Mouse (Mus musculus): ENCODE measurements around the gene C1ql1. TPM values are rescaled to one million over a fixed set of nuclear protein-coding genes. Genes with fewer than 3 reads are reported as not detected.
A peak's percentile ranks its signal among the peaks of the same experiment; 100 is the strongest.

C1ql1 gene
- polyA plus RNA-seq, 1 experiment from 2014 or later: 3.7 TPM

GRCm38 (mm10) chr11:102956962-102957614, 10.6 kb upstream of the C1ql1 start:
- Histone ChIP-seq H3K4me2 (no peak overlapping the region), H3K4me3 (replicated peaks) (no peak overlapping the region), H3K9ac (no peak overlapping the region; the same call in 1 of the 2 replicates), H3K36me3 (replicated peaks) (no peaks in the 10 kb centered on the region), H3K9me3 (no peaks in the 10 kb centered on the region), H3K27ac (peak overlapping the region; percentile 21), H3K4me1 (peaks cover 37% of the 10 kb centered on the region), H3K27me3 (peaks cover 12% of the 10 kb centered on the region; the same call in 1 of the 2 replicates)
- WGBS: 65% methylated on average over 16 of the region's 16 CpGs
- no peak for ATAC-seq (ENCODE audit: low FRiP score)

- H3K36me3 ChIP-seq (replicated peaks): no peaks in the 10 kb centered on the region
- no peak overlapping the region for H3K4me3 ChIP-seq (replicated peaks)
- H3K27me3 ChIP-seq: peaks cover 49% of the 10 kb centered on the region
- no peaks in the 10 kb centered on the region for H3K9me3 ChIP-seq
- peaks cover 47% of the 10 kb centered on the region for H3K4me1 ChIP-seq
- no peak overlapping the region for H3K9ac ChIP-seq
- peak overlapping the region; percentile 13; the same call in 1 of the 2 replicates for H3K4me2 ChIP-seq
- 28% methylated on average over 6 of the region's 6 CpGs for WGBS
- peak overlapping the region; percentile 56 for H3K27ac ChIP-seq
- ATAC-seq (ENCODE audit: low FRiP score): peak; percentile 81
These were observed 6.4 kb upstream of the C1ql1 start for GRCm38 (mm10) chr11:102952922-102953321.

GRCm38 (mm10) chr11:102948043-102948961, 1.8 kb upstream of the C1ql1 start:
- Histone ChIP-seq H3K36me3 (replicated peaks) (no peaks in the 10 kb centered on the region), H3K27ac (peak overlapping the region; percentile 25; the same call in 1 of the 2 replicates), H3K9ac (peak overlapping the region; percentile 62), H3K4me1 (peaks cover 58% of the 10 kb centered on the region), H3K27me3 (peaks cover 90% of the 10 kb centered on the region), H3K4me2 (peak overlapping the region; percentile 75), H3K4me3 (replicated peaks) (peak overlapping the region; percentile 46), H3K9me3 (no peaks in the 10 kb centered on the region)
- ATAC-seq (ENCODE audit: low FRiP score): no peak
- WGBS: 1% methylated on average over 51 of the region's 51 CpGs

- Histone ChIP-seq H3K27me3 (peaks cover 93% of the 10 kb centered on the region), H3K4me2 (peak overlapping the region; percentile 56), H3K4me3 (replicated peaks) (peak overlapping the region; percentile 42), H3K9me3 (no peaks in the 10 kb centered on the region), H3K4me1 (peaks cover 47% of the 10 kb centered on the region), H3K27ac (no peak overlapping the region), H3K36me3 (replicated peaks) (no peaks in the 10 kb centered on the region), H3K9ac (no peak overlapping the region; the same call in 1 of the 2 replicates)
- 6% methylated on average over 8 of the region's 8 CpGs for WGBS
- no peak for ATAC-seq (ENCODE audit: low FRiP score)
These were observed 480 bp upstream of the C1ql1 start for GRCm38 (mm10) chr11:102946992-102947343.

- no peaks in the 10 kb centered on the region for H3K9me3 ChIP-seq
- peak overlapping the region; percentile 56 for H3K4me2 ChIP-seq
- peak overlapping the region; percentile 45 for H3K9ac ChIP-seq
- peaks cover 86% of the 10 kb centered on the region for H3K27me3 ChIP-seq
- H3K4me3 ChIP-seq (replicated peaks): peak overlapping the region; percentile 42
- H3K4me1 ChIP-seq: peaks cover 47% of the 10 kb centered on the region
- no peak for ATAC-seq (ENCODE audit: low FRiP score)
- 0 out of 2 replicates have a peak overlapping the region, but pooled peaks have one; percentile 8 for H3K27ac ChIP-seq
- no peaks in the 10 kb centered on the region for H3K36me3 ChIP-seq (replicated peaks)
- 1% methylated on average over 54 of the region's 54 CpGs for WGBS
These were observed 903 bp downstream of the C1ql1 start for GRCm38 (mm10) chr11:102945306-102946264.

DNA sequence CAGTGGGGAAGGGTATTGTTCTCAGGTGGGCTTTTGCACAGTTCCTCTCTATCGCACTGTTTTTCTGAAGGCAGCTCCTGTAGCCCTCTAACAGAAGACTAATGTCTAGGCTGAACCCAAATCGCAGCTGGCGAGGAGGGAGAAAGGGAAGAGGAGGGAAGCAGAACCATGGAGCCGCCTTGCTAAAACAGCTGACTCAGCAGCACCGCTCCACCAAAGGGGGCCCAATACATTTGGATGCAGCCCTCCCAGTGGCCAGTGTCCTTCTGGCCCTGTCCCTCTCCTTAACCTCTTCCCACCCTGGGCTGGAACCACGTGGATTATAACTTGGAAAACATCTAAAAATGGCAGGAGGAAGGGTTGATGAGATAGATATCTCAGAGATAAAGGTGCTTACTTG, 5.3 kb downstream of the C1ql1 start:
- Histone ChIP-seq H3K4me1 (peaks cover 40% of the 10 kb centered on the region), H3K9me3 (no peaks in the 10 kb centered on the region), H3K4me2 (no peak overlapping the region), H3K4me3 (replicated peaks) (no peak overlapping the region), H3K27me3 (peaks cover 59% of the 10 kb centered on the region), H3K9ac (no peak overlapping the region), H3K36me3 (replicated peaks) (no peaks in the 10 kb centered on the region), H3K27ac (no peak overlapping the region)
- ATAC-seq (ENCODE audit: low FRiP score): no peak
- WGBS: 75% methylated on average over 6 of the region's 6 CpGs

GRCm38 (mm10) chr11:102939024-102939675, 7.3 kb downstream of the C1ql1 start:
- H3K4me3 ChIP-seq (replicated peaks): no peak overlapping the region
- 53% methylated on average over 13 of the region's 13 CpGs for WGBS
- ATAC-seq (ENCODE audit: low FRiP score): no peak
- no peak overlapping the region; the same call in 1 of the 2 replicates for H3K4me2 ChIP-seq
- peaks cover 27% of the 10 kb centered on the region for H3K4me1 ChIP-seq
- no peak overlapping the region for H3K27ac ChIP-seq
- no peaks in the 10 kb centered on the region for H3K36me3 ChIP-seq (replicated peaks)
- H3K9ac ChIP-seq: no peak overlapping the region
- peaks cover 43% of the 10 kb centered on the region for H3K27me3 ChIP-seq
- no peaks in the 10 kb centered on the region for H3K9me3 ChIP-seq

GRCm38 (mm10) chr11:102937529-102938182, 8.8 kb downstream of the C1ql1 start:
- H3K27me3 ChIP-seq: peaks cover 30% of the 10 kb centered on the region
- no peak overlapping the region for H3K27ac ChIP-seq
- WGBS: 59% methylated on average over 3 of the region's 3 CpGs

GRCm38 (mm10) chr11:102936272-102936671, 10.2 kb downstream of the C1ql1 start:
- 0 out of 2 replicates have a peak, but pooled peaks have one; percentile 11 for ATAC-seq (ENCODE audit: low FRiP score)
- Histone ChIP-seq H3K4me3 (replicated peaks) (no peak overlapping the region), H3K9me3 (no peaks in the 10 kb centered on the region), H3K4me2 (no peak overlapping the region), H3K9ac (no peak overlapping the region), H3K27me3 (peaks cover 27% of the 10 kb centered on the region; the same call in 1 of the 2 replicates), H3K27ac (no peak overlapping the region), H3K36me3 (replicated peaks) (no peaks in the 10 kb centered on the region), H3K4me1 (peaks cover 27% of the 10 kb centered on the region)
- WGBS: 32% methylated on average over 4 of the region's 4 CpGs

More at GRCm38 (mm10) chr11:102937529-102938182, 8.8 kb downstream of the C1ql1 start:
- H3K4me1 ChIP-seq: peaks cover 27% of the 10 kb centered on the region
- H3K36me3 ChIP-seq (replicated peaks): no peaks in the 10 kb centered on the region
- peak; percentile 46; the same call in 1 of the 2 replicates for ATAC-seq (ENCODE audit: low FRiP score)
- H3K4me3 ChIP-seq (replicated peaks): no peak overlapping the region
- H3K9ac ChIP-seq: no peak overlapping the region
- no peak overlapping the region for H3K4me2 ChIP-seq
- no peaks in the 10 kb centered on the region for H3K9me3 ChIP-seq

DNA sequence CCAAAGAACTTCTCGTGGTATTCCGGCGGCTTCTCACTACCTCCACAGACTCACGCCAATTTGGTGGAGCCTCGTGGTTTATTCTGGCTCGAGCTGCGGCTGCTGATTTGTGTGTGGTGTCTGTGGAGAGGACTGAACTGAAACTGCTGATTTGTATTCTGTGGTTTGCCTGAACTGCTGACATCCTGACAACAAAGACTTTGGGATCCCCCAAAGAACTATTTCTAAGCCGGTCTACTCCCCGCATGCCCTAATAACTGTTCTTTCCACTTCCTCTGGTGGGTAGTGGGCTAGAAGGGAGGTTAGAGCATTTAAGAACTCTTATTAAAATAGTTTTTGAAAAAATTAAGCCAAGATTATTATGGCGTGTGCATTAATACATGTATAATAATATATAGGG, 15.8 kb downstream of the C1ql1 start:
- no peaks in the 10 kb centered on the region for H3K9me3 ChIP-seq
- ATAC-seq (ENCODE audit: low FRiP score): no peak
- no peaks in the 10 kb centered on the region for H3K4me1 ChIP-seq
- 0 out of 2 replicates have a peak, but pooled peaks cover 10% of the 10 kb centered on the region for H3K27me3 ChIP-seq
- H3K36me3 ChIP-seq (replicated peaks): no peaks in the 10 kb centered on the region
- no peak overlapping the region for H3K4me3 ChIP-seq (replicated peaks)
- H3K4me2 ChIP-seq: no peak overlapping the region
- WGBS: 93% methylated on average over 10 of the region's 10 CpGs
- no peak overlapping the region for H3K9ac ChIP-seq
- no peak overlapping the region for H3K27ac ChIP-seq

DNA sequence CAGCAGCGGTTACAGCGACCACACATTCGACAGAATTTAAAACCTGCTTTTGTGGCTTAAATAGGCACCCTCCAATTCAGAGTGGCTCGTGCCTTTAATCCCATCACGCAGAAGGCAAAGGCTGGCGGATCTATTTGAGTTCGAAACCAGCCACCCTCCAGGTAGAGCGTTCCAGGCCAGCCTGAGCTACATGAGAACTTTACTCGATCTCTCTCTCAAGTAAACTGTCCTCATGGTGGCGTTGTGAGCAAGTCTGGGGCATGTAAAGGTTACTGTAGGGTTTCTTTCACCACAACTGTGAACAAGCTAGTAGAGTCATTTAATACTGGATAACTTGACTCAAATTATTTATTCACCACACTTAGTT, 21.2 kb downstream of the C1ql1 start:
- peak; percentile 20; the same call in 1 of the 2 replicates for ATAC-seq (ENCODE audit: low FRiP score)
- Histone ChIP-seq H3K4me2 (peak overlapping the region; percentile 65), H3K27ac (peak overlapping the region; percentile 96), H3K9ac (peak overlapping the region; percentile 71), H3K4me3 (replicated peaks) (peak overlapping the region; percentile 77), H3K4me1 (peaks cover 33% of the 10 kb centered on the region), H3K36me3 (replicated peaks) (peaks cover 6% of the 10 kb centered on the region; the same call in 1 of the 2 replicates), H3K9me3 (no peaks in the 10 kb centered on the region), H3K27me3 (0 out of 2 replicates have a peak, but pooled peaks cover 3% of the 10 kb centered on the region)
- under 1% methylated on average over 10 of the region's 10 CpGs for WGBS

All from forebrain, embryonic 12.5 days (tissue).